Mouse (Mus musculus) Patski (cell line): ENCODE measurements around the gene Sec31a. TPM values are rescaled to one million over a fixed set of nuclear protein-coding genes. Genes with fewer than 3 reads are reported as not detected.

Experiments
- ATAC-seq: fragments of 100-300 bp; one replicate; pipeline ENCODE4 v1.8.0; 2021
- CTCF ChIA-PET: fragments of 350-600 bp; sonication (Branson Sonifier 250); formaldehyde crosslinking; loops from one replicate; lab custom pipeline; 2022; ENCODE audit warnings: inconsistent platforms; lab: Charles Lee
- POLR2A ChIA-PET: fragments of 350-600 bp; sonication (Branson Sonifier 250); formaldehyde crosslinking; loops from one replicate; lab custom pipeline; 2022; ENCODE audit warnings: antibody characterized with exemption, inconsistent platforms; lab: Charles Lee
- DNase-seq: peaks from one replicate; pipeline ENCODE4 v3.0.0-alpha.2; 2011; ENCODE audit warnings: low read depth, low spot score
- H3K27me3 ChIP-seq: fragments of 371-371 bp; one replicate; pipeline ENCODE4 v1.5.1; 2021
- CTCF ChIP-seq: fragments of 100-300 bp; IDR thresholded peaks from one replicate; pipeline ENCODE4 v1.5.1; 2021
- in situ Hi-C: fragments of 300-500 bp; cut with MboI; formaldehyde crosslinking; loops from 3 replicates; pipeline ENCODE4 v1.11.1; 2018; ENCODE audit warnings: low pct_unique_long_range_greater_than_20kb, mixed read lengths
- polyA plus RNA-seq: library from polyadenylated mRNA; unstranded; gene quantifications from one replicate; pipeline ENCODE4 v1.2.3, GENCODE M21; 2021

Sec31a gene
- polyA plus RNA-seq, 1 experiment from 2014 or later, result 223 TPM

DNA sequence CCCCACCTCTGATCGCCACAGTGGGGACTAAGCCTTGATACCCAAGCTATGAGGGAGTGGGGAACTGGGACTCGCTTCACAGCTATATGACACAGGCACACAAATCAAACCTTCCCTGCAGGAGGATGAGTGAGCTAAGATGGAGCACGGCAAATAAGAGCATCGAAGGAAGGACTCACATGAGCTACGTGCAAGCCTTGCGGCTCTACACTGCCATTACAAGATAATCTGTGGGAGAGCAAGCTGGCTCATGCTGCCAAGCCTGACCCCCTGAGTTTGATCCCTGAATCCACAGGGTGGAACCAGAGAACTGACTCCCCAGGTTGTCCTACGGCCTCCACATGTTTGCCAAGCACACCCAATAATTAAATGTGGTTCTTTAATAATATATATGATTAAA, 79.2 kb downstream of the Sec31a start:
- no peaks in the 10 kb centered on the region for H3K27me3 ChIP-seq
- ChIA-PET CTCF (interaction anchor here (2.9 kb wide), 1 partner anchor 9 kb away, joined by 10 read pairs; no protein-coding TSS in a partner anchor), POLR2A (no interaction called here)
- no peak for DNase-seq
- no peak for ATAC-seq
- no peak for TF ChIP-seq CTCF
- in situ Hi-C loops, result loop anchor here (25.0 kb wide), 1 partner anchor 1125 kb away; no protein-coding TSS in a partner anchor

DNA sequence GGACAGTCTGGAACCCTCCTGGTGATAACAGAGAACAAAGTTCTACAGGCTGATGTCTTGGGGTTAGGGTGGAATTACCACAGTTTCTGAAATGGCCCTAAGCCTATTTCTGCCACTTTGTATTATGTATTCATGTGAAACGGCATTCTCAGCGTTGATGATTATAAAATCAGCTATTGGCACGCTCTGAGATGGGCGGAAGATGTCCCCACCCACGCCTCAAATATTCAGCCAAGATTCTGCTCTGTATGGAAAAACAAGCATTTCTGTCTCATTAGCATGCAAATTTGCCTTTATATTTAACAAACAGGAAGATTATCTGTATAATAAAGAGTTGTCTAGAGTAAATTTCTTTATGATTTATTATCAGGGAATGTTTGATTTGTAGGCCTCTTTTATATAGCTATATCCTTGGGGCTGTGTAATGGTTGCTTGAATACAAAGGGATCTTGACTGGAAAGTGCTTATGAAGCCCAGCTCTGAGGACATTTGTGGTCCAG, 80.4 kb downstream of the Sec31a start:
- in situ Hi-C loops, result loop anchor here (25.0 kb wide), 1 partner anchor 1123 kb away; no protein-coding TSS in a partner anchor
- ATAC-seq (no peak), DNase-seq (no peak)
- H3K27me3 ChIP-seq, result no peaks in the 10 kb centered on the region
- ChIA-PET POLR2A (no interaction called here), CTCF (interaction anchor here (2.9 kb wide), 1 partner anchor 10 kb away, joined by 10 read pairs; no protein-coding TSS in a partner anchor)
- TF ChIP-seq CTCF, result no peak

DNA sequence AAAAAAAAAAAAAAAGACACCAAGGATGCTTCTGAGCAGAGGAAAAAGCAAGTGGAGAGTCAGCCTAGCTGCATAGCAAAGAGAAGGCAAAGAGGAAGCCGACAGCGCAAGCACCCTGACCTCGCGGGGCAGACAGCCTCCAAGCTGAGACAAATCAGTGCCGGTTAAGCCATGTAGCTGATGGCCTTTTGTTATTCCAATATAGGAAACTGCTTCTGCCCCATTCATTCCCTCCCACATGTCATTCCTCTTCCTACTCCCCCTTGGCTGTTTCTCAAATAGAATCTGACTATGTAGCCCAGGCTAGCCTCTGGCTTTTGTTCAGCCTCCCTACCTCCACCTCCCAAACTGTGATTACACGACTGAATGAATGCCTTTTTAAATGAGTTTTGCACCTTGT, 81.3 kb downstream of the Sec31a start:
- CTCF ChIA-PET, result interaction anchor here (0.7 to 2.9 kb wide), 3 partner anchors 11 to 1686 kb away, joined by 3 to 10 read pairs (median 3); no protein-coding TSS in a partner anchor
- no peak for TF ChIP-seq CTCF
- DNase-seq (no peak), ATAC-seq (no peak)
- POLR2A ChIA-PET, result no interaction called here
- in situ Hi-C loops, result loop anchor here (25.0 kb wide), 1 partner anchor 1122 kb away; no protein-coding TSS in a partner anchor
- H3K27me3 ChIP-seq, result no peaks in the 10 kb centered on the region

DNA sequence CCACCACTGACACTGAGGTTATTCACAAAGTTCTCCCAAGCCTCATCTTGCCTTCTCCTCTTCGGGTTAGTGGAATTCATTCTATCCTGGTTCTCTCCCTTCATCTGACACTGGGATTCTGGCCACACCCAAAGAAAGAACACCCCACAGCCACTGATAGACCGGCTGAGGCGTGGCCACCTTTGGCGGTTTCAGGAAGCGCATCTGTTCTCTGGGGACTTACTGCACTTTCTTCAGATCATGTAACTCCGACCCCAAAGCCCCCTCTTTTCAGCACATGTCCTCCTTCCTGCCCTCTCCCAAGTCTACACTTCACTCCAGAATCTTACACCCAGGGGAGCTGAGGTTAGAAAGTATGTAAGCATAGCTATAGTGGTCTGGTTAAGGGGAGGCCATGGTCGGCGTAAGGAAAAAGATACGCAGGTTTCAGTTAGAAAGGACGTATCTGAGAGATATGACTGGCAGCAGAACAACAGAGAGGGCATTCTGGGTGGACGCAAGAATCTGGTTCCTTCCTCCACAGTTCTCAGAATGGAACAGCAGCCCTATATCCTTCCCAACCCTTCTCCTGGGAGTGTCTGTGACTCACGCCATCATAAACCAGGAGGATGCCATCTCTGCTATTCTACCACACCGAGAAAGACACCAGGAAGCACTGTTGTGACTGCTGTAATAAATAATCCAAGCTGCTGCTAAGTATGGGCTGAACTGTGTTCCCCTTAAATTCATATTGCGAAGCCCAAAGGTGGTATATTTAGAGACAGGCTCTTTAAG, 82.2 kb downstream of the Sec31a start:
- ATAC-seq (no peak), DNase-seq (no peak)
- TF ChIP-seq CTCF, result no peak
- POLR2A ChIA-PET, result no interaction called here
- in situ Hi-C loops, result loop anchor here (25.0 kb wide), 1 partner anchor 1121 kb away; no protein-coding TSS in a partner anchor
- peaks cover 5% of the 10 kb centered on the region for H3K27me3 ChIP-seq
- CTCF ChIA-PET, result interaction anchor here (1.3 kb wide), 1 partner anchor 14 kb away, joined by 3 read pairs; no protein-coding TSS in a partner anchor

DNA sequence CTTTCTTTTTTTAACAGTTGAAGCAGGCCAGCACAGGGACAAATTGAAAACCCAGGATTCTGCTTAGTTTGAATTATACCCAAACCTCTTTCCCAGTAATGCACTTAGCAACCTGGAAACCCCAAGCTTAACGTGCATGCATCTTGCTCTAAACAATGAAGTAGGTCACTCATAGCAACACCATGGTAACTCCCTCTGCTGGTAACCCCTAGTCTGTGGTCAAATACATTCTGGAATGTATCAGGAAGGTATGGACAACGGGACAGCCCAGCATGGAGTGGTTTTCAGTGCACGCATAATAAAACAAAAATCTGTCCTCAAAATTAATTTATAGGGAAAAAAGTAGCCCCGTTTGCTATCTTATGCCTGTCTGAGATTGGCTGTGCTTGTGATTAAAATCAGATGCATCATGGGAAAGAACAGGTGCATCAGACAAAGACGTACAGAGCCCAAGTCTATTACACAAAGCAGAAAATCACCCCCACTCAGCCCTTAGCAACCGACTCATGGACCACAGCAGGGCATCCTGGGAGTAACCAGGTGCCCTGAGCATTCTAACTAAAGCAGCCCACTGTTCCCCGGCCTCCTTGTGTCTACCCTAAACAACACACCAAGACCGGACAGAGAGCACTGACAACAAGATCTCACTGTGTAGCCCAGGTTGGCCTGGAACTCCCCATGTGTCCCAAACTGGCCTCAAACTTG, 83.6 kb downstream of the Sec31a start:
- TF ChIP-seq CTCF, result no peak
- POLR2A ChIA-PET, result no interaction called here

DNA sequence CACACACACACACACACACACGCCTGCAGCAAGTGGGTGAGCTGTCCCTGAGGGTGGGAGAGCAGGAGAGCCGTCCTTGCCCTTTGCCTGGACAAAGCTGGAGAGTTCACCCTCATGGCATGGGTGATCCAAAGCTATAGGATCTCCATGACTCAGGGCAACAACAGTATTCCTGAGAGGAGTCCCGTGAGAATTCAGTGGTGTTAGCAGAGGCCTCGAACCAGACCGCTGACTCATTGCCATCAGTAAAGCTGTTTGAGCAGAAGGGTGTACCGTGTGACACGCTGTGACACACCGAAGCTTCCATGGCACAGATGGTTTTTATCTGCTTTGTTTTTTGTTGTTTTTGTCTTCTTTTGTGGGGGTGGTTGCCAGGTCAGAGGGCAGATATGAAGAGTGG, 84.4 kb downstream of the Sec31a start:
- DNase-seq, result no peak
- CTCF ChIA-PET, result no interaction called here
- TF ChIP-seq CTCF, result no peak
- POLR2A ChIA-PET, result no interaction called here
- no peak for ATAC-seq
- in situ Hi-C loops, result loop anchor here (25.0 kb wide), 1 partner anchor 1119 kb away; no protein-coding TSS in a partner anchor
- H3K27me3 ChIP-seq, result peaks cover 15% of the 10 kb centered on the region

More for the DNA sequence above, 83.6 kb downstream of the Sec31a start:
- H3K27me3 ChIP-seq, result peaks cover 13% of the 10 kb centered on the region
- in situ Hi-C loops, result loop anchor here (25.0 kb wide), 1 partner anchor 1120 kb away; no protein-coding TSS in a partner anchor
- ATAC-seq, result no peak
- CTCF ChIA-PET, result no interaction called here
- no peak for DNase-seq

DNA sequence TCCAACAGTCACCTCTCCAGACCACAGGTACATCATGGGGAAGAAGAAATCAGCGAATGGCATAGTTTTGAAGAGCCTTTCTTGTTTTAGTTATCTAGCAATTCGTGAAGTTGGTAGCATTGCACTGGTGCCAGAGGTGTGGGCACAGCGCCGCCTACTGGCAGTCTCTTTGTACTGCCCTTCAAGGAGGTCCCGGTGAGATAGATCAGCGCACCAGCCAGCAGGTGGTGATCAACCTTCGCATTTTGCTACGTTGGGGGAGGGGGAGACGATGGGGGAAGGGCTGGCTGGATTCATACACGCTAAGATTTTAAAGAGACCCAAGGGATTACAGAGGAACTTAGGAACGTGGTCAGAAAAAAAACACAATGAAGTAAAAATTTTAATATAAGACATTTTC, 94.0 kb downstream of the Sec31a start:
- peaks cover 24% of the 10 kb centered on the region for H3K27me3 ChIP-seq
- TF ChIP-seq CTCF, result peak; percentile 98
- ATAC-seq (peak; percentile 87), DNase-seq (peak; percentile 44)
- in situ Hi-C loops, result loop anchor here (5.0 to 10.0 kb wide), 2 partner anchors 245 to 397 kb away; no protein-coding TSS in a partner anchor
- CTCF ChIA-PET, result interaction anchor here (1.3 kb wide), 1 partner anchor 21 kb away, joined by 3 read pairs; no protein-coding TSS in a partner anchor
- POLR2A ChIA-PET, result no interaction called here

DNA sequence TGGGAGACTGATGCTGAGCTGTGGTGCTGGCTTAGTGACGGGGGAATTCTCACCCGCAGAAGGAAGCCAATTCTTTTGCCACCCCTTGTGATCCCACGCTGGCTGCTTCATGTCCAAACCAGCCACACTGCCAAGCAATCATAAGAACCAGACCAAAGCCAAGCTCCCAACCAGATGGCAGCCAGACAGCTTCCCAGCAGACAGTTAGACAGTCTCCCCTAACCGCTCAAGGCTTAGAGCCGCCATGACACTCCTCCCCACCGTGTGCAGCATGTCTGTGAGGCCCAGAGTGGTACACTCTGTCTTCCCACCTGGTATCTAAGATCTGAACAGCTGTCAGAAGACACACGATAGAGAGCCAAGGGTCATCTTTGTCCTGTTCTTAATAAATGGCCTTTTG, 98.2 kb downstream of the Sec31a start:
- TF ChIP-seq CTCF, result no peak
- DNase-seq (no peak), ATAC-seq (no peak)
- in situ Hi-C loops, result no loop called here
- CTCF ChIA-PET, result no interaction called here
- POLR2A ChIA-PET, result no interaction called here
- peaks cover 29% of the 10 kb centered on the region for H3K27me3 ChIP-seq

DNA sequence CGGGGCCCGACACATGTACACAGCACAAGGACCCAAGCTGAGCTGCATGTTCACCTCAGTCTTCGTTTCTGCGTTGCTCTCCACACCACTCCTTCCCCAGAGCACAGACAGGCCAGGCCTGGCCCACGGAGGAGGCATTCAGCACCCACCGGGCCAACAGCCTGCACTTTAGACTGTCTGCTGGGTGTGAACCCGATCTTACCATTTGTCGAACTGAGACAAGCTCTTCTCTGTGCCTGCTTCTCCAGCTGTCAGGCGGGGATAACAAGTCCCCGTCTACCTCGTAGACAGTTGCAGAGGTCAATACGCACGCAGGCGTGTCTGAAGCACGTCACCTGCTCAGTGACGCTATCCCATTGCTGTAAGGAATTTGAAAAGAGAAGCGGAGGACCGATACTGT, 99.0 kb downstream of the Sec31a start:
- peaks cover 32% of the 10 kb centered on the region for H3K27me3 ChIP-seq
- ATAC-seq (no peak), DNase-seq (no peak)
- in situ Hi-C loops, result no loop called here
- CTCF ChIA-PET, result interaction anchor here (1.6 kb wide), 1 partner anchor 9 kb away, joined by 3 read pairs; no protein-coding TSS in a partner anchor
- TF ChIP-seq CTCF, result no peak
- POLR2A ChIA-PET, result no interaction called here

DNA sequence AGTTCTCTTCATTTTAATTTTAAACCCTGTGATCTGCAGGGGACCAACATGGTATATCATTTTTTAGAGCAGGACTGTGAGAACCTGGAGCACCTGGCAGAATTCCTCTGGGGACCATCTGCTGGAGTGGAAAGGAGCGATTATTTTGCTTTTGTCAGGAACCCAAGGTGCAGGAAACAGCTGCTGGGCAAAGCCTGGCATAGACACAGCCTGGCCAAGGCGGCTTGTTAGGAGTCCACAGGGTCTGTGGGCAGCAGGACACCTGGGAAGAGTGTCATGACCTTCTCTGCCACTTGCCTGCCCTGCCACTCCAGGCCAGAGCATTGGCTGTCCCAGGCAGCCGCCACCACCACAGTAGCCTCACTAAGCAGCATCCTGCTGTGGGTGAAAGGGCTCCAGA, 100.4 kb downstream of the Sec31a start:
- DNase-seq (no peak), ATAC-seq (no peak)
- POLR2A ChIA-PET, result no interaction called here

More for the DNA sequence above, 100.4 kb downstream of the Sec31a start:
- no peak for TF ChIP-seq CTCF
- peaks cover 34% of the 10 kb centered on the region for H3K27me3 ChIP-seq
- in situ Hi-C loops, result no loop called here
- CTCF ChIA-PET, result no interaction called here
